Mouse (Mus musculus) CH12.LX (cell line): ENCODE data around the gene Pet100. TPM values are rescaled to one million over a fixed set of nuclear protein-coding genes. Genes with fewer than 3 reads are reported as not detected.

Experiments used
- DNase-seq: peaks from one replicate; pipeline ENCODE4 v3.0.0-alpha.2; 2013; ENCODE audit errors: extremely low read depth
- H3K27ac ChIP-seq: 2 replicates; pipeline ENCODE4 v1.5.1; 2012; ENCODE audit warnings: low read depth, mild to moderate bottlenecking, control low read depth, moderate library complexity; ENCODE audit not compliant: insufficient read depth
- H3K27me3 ChIP-seq: replicated peaks from 2 replicates; pipeline ENCODE3; 2012; ENCODE audit warnings: inconsistent platforms
- H3K36me3 ChIP-seq, 2 experiments: replicated peaks in 1 of 2; 2 replicates each; pipeline versions ENCODE3 to v1.6.1; 2012; ENCODE audit warnings: inconsistent platforms in 1 of 2, low read length in 1 of 2, mild to moderate bottlenecking in 1 of 2, mixed read lengths in 1 of 2, moderate library complexity in 1 of 2; ENCODE audit not compliant: control insufficient read depth in 1 of 2, insufficient read depth in 1 of 2
- H3K4me1 ChIP-seq, 2 experiments: 2 replicates each; pipeline ENCODE4 v1.6.1; 2012; ENCODE audit warnings: inconsistent platforms in 1 of 2, moderate library complexity in 1 of 2; ENCODE audit not compliant: insufficient read depth in 2 of 2, control insufficient read depth in 1 of 2
- H3K4me2 ChIP-seq: 2 replicates; pipeline ENCODE4 v1.6.1; 2012; ENCODE audit warnings: low read depth, mild to moderate bottlenecking, control low read depth; ENCODE audit not compliant: poor library complexity, insufficient read depth, severe bottlenecking
- H3K4me3 ChIP-seq, 3 experiments: fragments of 150-350 bp in 1 of 3; sonication (generic) in 1 of 3; replicated peaks in 1 of 3; 2 replicates each; pipeline versions ENCODE3 to v1.5.1; 2011 to 2012; ENCODE audit warnings: low read depth in 2 of 3, low read length in 2 of 3, mild to moderate bottlenecking in 2 of 3, moderate library complexity in 2 of 3, control low read depth in 1 of 3, improper control_type of control experiment in 1 of 3, inconsistent platforms in 1 of 3, mixed read lengths in 1 of 3; ENCODE audit not compliant: poor library complexity in 1 of 3
- H3K79me2 ChIP-seq: replicated peaks from 2 replicates; pipeline ENCODE4 v1.6.1; 2012; ENCODE audit warnings: mild to moderate bottlenecking, moderate library complexity; ENCODE audit not compliant: control insufficient read depth, poor library complexity, insufficient read depth, severe bottlenecking; ENCODE audit errors: extremely low read depth
- H3K9ac ChIP-seq: 2 replicates; pipeline ENCODE4 v1.6.1; 2012; ENCODE audit warnings: low read depth, mild to moderate bottlenecking, control low read depth, moderate library complexity; ENCODE audit not compliant: insufficient read depth
- H3K9me3 ChIP-seq: replicated peaks from 2 replicates; pipeline ENCODE3; 2012; ENCODE audit warnings: low read length, inconsistent platforms, mixed read lengths
- CHD1 ChIP-seq: IDR thresholded peaks from 2 replicates; pipeline ENCODE4 v1.6.1; 2012; ENCODE audit warnings: low read depth, low read length, improper control_type of control experiment, inconsistent platforms
- E2F4 ChIP-seq: IDR thresholded peaks from 2 replicates; pipeline ENCODE4 v1.6.1; 2011; ENCODE audit warnings: low read depth, low read length, improper control_type of control experiment; ENCODE audit not compliant: insufficient replicate concordance
- ELF1 ChIP-seq: IDR thresholded peaks from 2 replicates; pipeline ENCODE4 v1.6.1; 2014; ENCODE audit warnings: low read depth, mild to moderate bottlenecking, inconsistent platforms, low read length, improper control_type of control experiment
- ETS1 ChIP-seq: conservative IDR thresholded peaks from 2 replicates; pipeline ENCODE4 v1.6.1; 2012; ENCODE audit warnings: low read depth, mild to moderate bottlenecking, inconsistent platforms, low read length, improper control_type of control experiment, moderate library complexity
- IRF4 ChIP-seq: IDR thresholded peaks from 2 replicates; pipeline ENCODE4 v1.6.1; 2014; ENCODE audit warnings: low read depth, mild to moderate bottlenecking, inconsistent platforms, low read length, improper control_type of control experiment
- JUN ChIP-seq: IDR thresholded peaks from 2 replicates; pipeline ENCODE4 v1.6.1; 2011; ENCODE audit warnings: low read depth, mild to moderate bottlenecking, low read length, improper control_type of control experiment, moderate library complexity; ENCODE audit not compliant: insufficient read depth
- MAFK ChIP-seq: IDR thresholded peaks from 2 replicates; pipeline ENCODE4 v1.6.1; 2011; ENCODE audit warnings: low read length, improper control_type of control experiment; ENCODE audit not compliant: insufficient replicate concordance
- MYC ChIP-seq: IDR thresholded peaks from 2 replicates; pipeline ENCODE4 v1.6.1; 2011; ENCODE audit warnings: low read depth, mild to moderate bottlenecking, improper control_type of control experiment, low read length
- NELFE ChIP-seq: IDR thresholded peaks from 2 replicates; pipeline ENCODE4 v1.6.1; 2011; ENCODE audit warnings: low read depth, low read length, improper control_type of control experiment
- NRF1 ChIP-seq: IDR thresholded peaks from 2 replicates; pipeline ENCODE4 v1.6.1; 2014; ENCODE audit warnings: low read depth, mild to moderate bottlenecking, inconsistent platforms, low read length, improper control_type of control experiment, moderate library complexity
- PAX5 ChIP-seq: IDR thresholded peaks from 2 replicates; pipeline ENCODE4 v1.6.1; 2012; ENCODE audit warnings: low read length, inconsistent platforms, mixed read lengths
- POLR2A ChIP-seq: IDR thresholded peaks from 2 replicates; pipeline ENCODE4 v1.6.1; 2011; ENCODE audit warnings: low read depth, mild to moderate bottlenecking, improper control_type of control experiment, low read length
- POLR2AphosphoS2 ChIP-seq: IDR thresholded peaks from 2 replicates; pipeline ENCODE4 v1.6.1; 2011; ENCODE audit warnings: low read depth, low read length, improper control_type of control experiment
- RAD21 ChIP-seq: IDR thresholded peaks from 2 replicates; pipeline ENCODE4 v1.6.1; 2011; ENCODE audit warnings: low read depth, mild to moderate bottlenecking, low read length, improper control_type of control experiment, moderate library complexity
- SMC3 ChIP-seq: IDR thresholded peaks from 2 replicates; pipeline ENCODE4 v1.6.1; 2011; ENCODE audit warnings: low read depth, low read length, improper control_type of control experiment
- UBTF ChIP-seq: IDR thresholded peaks from 2 replicates; pipeline ENCODE4 v1.6.1; 2012; ENCODE audit warnings: low read depth, mild to moderate bottlenecking, inconsistent platforms, low read length, improper control_type of control experiment, moderate library complexity
- USF1 ChIP-seq: IDR thresholded peaks from 2 replicates; pipeline ENCODE4 v1.6.1; 2014; ENCODE audit warnings: low read depth, mild to moderate bottlenecking, inconsistent platforms, low read length, improper control_type of control experiment
- USF2 ChIP-seq: conservative IDR thresholded peaks from 2 replicates; pipeline ENCODE4 v1.6.1; 2011; ENCODE audit warnings: low read depth, low read length, improper control_type of control experiment
- ZC3H11A ChIP-seq: IDR thresholded peaks from 2 replicates; pipeline ENCODE4 v1.6.1; 2012; ENCODE audit warnings: low read depth, mild to moderate bottlenecking, inconsistent platforms, low read length, improper control_type of control experiment
- ZKSCAN1 ChIP-seq: IDR thresholded peaks from 2 replicates; pipeline ENCODE4 v1.6.1; 2012; ENCODE audit warnings: low read depth, inconsistent platforms, low read length, improper control_type of control experiment, borderline replicate concordance
- ZMIZ1 ChIP-seq: IDR thresholded peaks from 2 replicates; pipeline ENCODE4 v1.6.1; 2012; ENCODE audit warnings: low read depth, mild to moderate bottlenecking, inconsistent platforms, low read length, improper control_type of control experiment
- dilution Hi-C: fragments of 300-500 bp; cut with MboI; formaldehyde crosslinking; loops from 2 replicates; pipeline ENCODE4 v1.14.3; 2020; ENCODE audit warnings: low sequenced_read_pairs; ENCODE audit not compliant: extremely low pct_unique_long_range_greater_than_20kb, extremely low pct_ligation_motif_present
- in situ Hi-C: fragments of 300-500 bp; cut with MboI; formaldehyde crosslinking; loops from 3 replicates; pipeline ENCODE4 v1.14.3; 2019; ENCODE audit warnings: low sequenced_read_pairs, low pct_ligation_motif_present, low pct_unique_long_range_greater_than_20kb, mixed read lengths
- polyA plus RNA-seq: library from polyadenylated mRNA; unstranded; fragments of >175 nt; gene quantifications from 2 replicates; pipeline ENCODE4 v1.2.1, GENCODE M21; 2012; ENCODE audit warnings: low read depth; ENCODE audit not compliant: insufficient read length
- total RNA-seq, 2 experiments: library from RNA; depleted of rRNA; stranded (reverse); fragments of 300-350 nt in 1 of 2; fragments of >200 nt in 1 of 2; gene quantifications; 2 replicates each; pipeline ENCODE4 v1.2.3; 2012 to 2014

Gene Pet100
- total and polyA plus RNA-seq, 3 experiments: 39.0 to 70.2 (median 62.7) TPM

- in situ Hi-C loops: no loop called here
- no peaks in the 10 kb centered on the region for H3K27me3 ChIP-seq
- no peak overlapping the region for H3K4me3 ChIP-seq
- no peak overlapping the region for H3K27ac ChIP-seq
- H3K9me3 ChIP-seq: no peaks in the 10 kb centered on the region
- TF ChIP-seq SMC3 (no peak), POLR2AphosphoS2 (no peak), ZKSCAN1 (no peak), CHD1 (no peak), NRF1 (no peak), RAD21 (no peak), ZMIZ1 (no peak), POLR2A (no peak), JUN (no peak), E2F4 (no peak), ELF1 (no peak), ZC3H11A (no peak), MYC (no peak), ETS1 (no peak), NELFE (no peak), USF2 (no peak), PAX5 (no peak), USF1 (no peak), UBTF (no peak), IRF4 (no peak)
- DNase-seq: no peak
- dilution Hi-C loops: no loop called here
- no peak overlapping the region for H3K4me2 ChIP-seq
- H3K9ac ChIP-seq: no peak overlapping the region
- no peaks in the 10 kb centered on the region for H3K79me2 ChIP-seq
- H3K36me3 ChIP-seq: peaks cover 0 to under 1% of the 10 kb centered on the region in 2 experiments
- H3K4me1 ChIP-seq: peaks cover 0 to 13% of the 10 kb centered on the region in 2 experiments; a peak in 2 of 4 replicates
These were observed 26.9 kb downstream of the Pet100 start for GRCm38 (mm10) chr8:3648268-3648667.

GRCm38 (mm10) chr8:3648990-3649389 is 27.6 kb downstream of the Pet100 start:
- Histone ChIP-seq H3K36me3 (no peaks in the 10 kb centered on the region), H3K4me3 (no peak overlapping the region), H3K4me2 (no peak overlapping the region), H3K4me1 (peaks cover 0 to 9% of the 10 kb centered on the region in 2 experiments; a peak in 2 of 4 replicates), H3K9ac (no peak overlapping the region), H3K79me2 (no peaks in the 10 kb centered on the region), H3K27ac (no peak overlapping the region), H3K27me3 (no peaks in the 10 kb centered on the region), H3K9me3 (no peaks in the 10 kb centered on the region)
- in situ Hi-C loops: no loop called here
- DNase-seq: no peak
- TF ChIP-seq ZMIZ1 (no peak), MAFK (no peak), NRF1 (no peak), PAX5 (no peak), USF1 (no peak), ZC3H11A (no peak), RAD21 (no peak)
- dilution Hi-C loops: no loop called here
